Mouse (Mus musculus) testis, adult 2 months (tissue): Measurements from ENCODE around the gene Tmem108.

Experiments used
- CTCF ChIP-seq: fragments of 200-500 bp; IDR thresholded peaks from 2 replicates; pipeline ENCODE4 v1.5.1; 2012; ENCODE audit warnings: low read depth, mild to moderate bottlenecking, inconsistent platforms, low read length, moderate library complexity; ENCODE audit not compliant: control insufficient read depth, insufficient read depth, insufficient replicate concordance
- POLR2A ChIP-seq: fragments of 200-500 bp; IDR thresholded peaks from 2 replicates; pipeline ENCODE4 v1.6.1; 2012; ENCODE audit warnings: low read depth, mild to moderate bottlenecking, inconsistent platforms, low read length, moderate library complexity; ENCODE audit not compliant: control insufficient read depth

DNA sequence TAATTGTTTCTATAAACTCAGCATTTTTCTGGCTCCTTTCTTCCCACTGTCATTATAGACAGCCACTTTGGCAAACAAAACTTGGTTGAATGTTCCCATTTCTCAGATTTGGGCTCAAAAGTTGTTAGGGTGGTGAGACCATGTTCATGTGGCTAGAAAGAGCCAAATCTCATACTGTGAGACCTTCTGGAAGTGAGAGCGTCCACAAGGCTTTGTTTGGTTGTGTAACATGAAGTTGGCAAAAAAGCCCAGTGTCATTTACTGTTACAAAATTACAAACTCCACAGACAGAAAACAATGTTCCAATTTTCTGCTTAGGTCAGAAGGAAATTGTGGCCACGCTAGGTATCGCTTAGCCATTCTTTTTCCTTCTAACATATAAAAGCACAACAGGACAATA lies 213.0 kb downstream of the Tmem108 start:
- TF ChIP-seq CTCF (no peak), POLR2A (no peak)
